Mouse (Mus musculus) heart, embryonic 10.5 days (tissue): ENCODE measurements around the gene Slc2a4. TPM values are rescaled to one million over a fixed set of nuclear protein-coding genes. Genes with fewer than 3 reads are reported as not detected.

Source experiments
- DNase-seq: peaks from one replicate; pipeline ENCODE4 v3.0.0-alpha.2; 2017; ENCODE audit warnings: low spot score
- H3K27ac ChIP-seq: fragments of 300-500 bp; sonication (generic); 2 replicates; pipeline ENCODE4 v1.5.1; 2016; ENCODE audit warnings: mild to moderate bottlenecking
- H3K27me3 ChIP-seq: fragments of 300-500 bp; sonication (generic); 2 replicates; pipeline ENCODE4 v1.6.1; 2016; ENCODE audit warnings: mild to moderate bottlenecking; ENCODE audit not compliant: poor library complexity, insufficient read depth, severe bottlenecking
- H3K36me3 ChIP-seq: fragments of 300-500 bp; sonication (generic); 2 replicates; pipeline ENCODE4 v1.6.1; 2016; ENCODE audit warnings: mild to moderate bottlenecking, moderate library complexity
- H3K4me1 ChIP-seq: fragments of 300-500 bp; sonication (generic); 2 replicates; pipeline ENCODE4 v1.6.1; 2016; ENCODE audit warnings: mild to moderate bottlenecking
- H3K4me3 ChIP-seq: fragments of 300-500 bp; sonication (generic); 2 replicates; pipeline ENCODE4 v1.5.1; 2016; ENCODE audit warnings: mild to moderate bottlenecking, moderate library complexity
- H3K9me3 ChIP-seq: fragments of 300-500 bp; sonication (generic); 2 replicates; pipeline ENCODE4 v1.6.1; 2016; ENCODE audit warnings: mild to moderate bottlenecking, moderate library complexity
- WGBS: fragments of 180-500 bp; shearing (Covaris S2); methylation state at CpG from one replicate; pipeline ENCODE4 v1.1.7; 2016; 5-methylcytosine and 5-hydroxymethylcytosine counted together
- polyA plus RNA-seq: library from polyadenylated mRNA; unstranded; fragments of >200 nt; fragmentation: Nextera tagmentation; extraction: Ambion mirVana; gene quantifications from 2 replicates; pipeline ENCODE4 v1.2.1, GENCODE M21; 2016

The Slc2a4 gene
- polyA plus RNA-seq, 1 experiment from 2014 or later, result 17.8 TPM

- Histone ChIP-seq H3K27me3 (no peaks in the 10 kb centered on the region), H3K9me3 (no peaks in the 10 kb centered on the region), H3K36me3 (peaks cover 88% of the 10 kb centered on the region), H3K27ac (peak overlapping the region; percentile 97), H3K4me1 (peaks cover 42% of the 10 kb centered on the region), H3K4me3 (peak overlapping the region; percentile 91)
- DNase-seq, result no peak
- WGBS, result 79% methylated on average over 15 of the region's 15 CpGs
These were observed 35.1 kb downstream of the Slc2a4 start for GRCm38 (mm10) chr11:69912716-69913530.

- DNase-seq, result peak; percentile 63
- Histone ChIP-seq H3K36me3 (peaks cover 88% of the 10 kb centered on the region), H3K27me3 (no peaks in the 10 kb centered on the region), H3K4me1 (peaks cover 35% of the 10 kb centered on the region), H3K4me3 (no peak overlapping the region), H3K27ac (no peak overlapping the region), H3K9me3 (no peaks in the 10 kb centered on the region)
- 88% methylated on average over 6 of the region's 6 CpGs for WGBS
These were observed 36.3 kb downstream of the Slc2a4 start for GRCm38 (mm10) chr11:69911701-69912100.

- Histone ChIP-seq H3K4me1 (peaks cover 28% of the 10 kb centered on the region), H3K27ac (no peak overlapping the region), H3K4me3 (no peak overlapping the region), H3K36me3 (peaks cover 88% of the 10 kb centered on the region), H3K27me3 (no peaks in the 10 kb centered on the region), H3K9me3 (no peaks in the 10 kb centered on the region)
- 92% methylated on average over 17 of the region's 17 CpGs for WGBS
- peak; percentile 73 for DNase-seq
These were observed 37.0 kb downstream of the Slc2a4 start for GRCm38 (mm10) chr11:69910781-69911560.

GRCm38 (mm10) chr11:69910177-69910576 lies 37.8 kb downstream of the Slc2a4 start:
- H3K4me1 ChIP-seq, result peaks cover 20% of the 10 kb centered on the region
- H3K27ac ChIP-seq, result no peak overlapping the region
- WGBS, result 90% methylated on average over 8 of the region's 8 CpGs
- no peaks in the 10 kb centered on the region for H3K9me3 ChIP-seq
- DNase-seq, result peak; percentile 61
- H3K4me3 ChIP-seq, result no peak overlapping the region
- peaks cover 88% of the 10 kb centered on the region for H3K36me3 ChIP-seq
- no peaks in the 10 kb centered on the region for H3K27me3 ChIP-seq

- DNase-seq, result no peak
- Histone ChIP-seq H3K36me3 (peaks cover 93% of the 10 kb centered on the region), H3K4me3 (no peak overlapping the region), H3K27ac (no peak overlapping the region), H3K27me3 (no peaks in the 10 kb centered on the region), H3K4me1 (peaks cover 10% of the 10 kb centered on the region), H3K9me3 (no peaks in the 10 kb centered on the region)
- WGBS, result 82% methylated on average over 5 of the region's 5 CpGs
These were observed 38.8 kb downstream of the Slc2a4 start for GRCm38 (mm10) chr11:69909174-69909573.

GRCm38 (mm10) chr11:69908645-69909044 lies 39.3 kb downstream of the Slc2a4 start:
- Histone ChIP-seq H3K9me3 (no peaks in the 10 kb centered on the region), H3K36me3 (peaks cover 98% of the 10 kb centered on the region), H3K4me1 (peaks cover 8% of the 10 kb centered on the region), H3K27ac (no peak overlapping the region), H3K4me3 (no peak overlapping the region), H3K27me3 (no peaks in the 10 kb centered on the region)
- no peak for DNase-seq
- 90% methylated on average over 11 of the region's 11 CpGs for WGBS

- H3K36me3 ChIP-seq, result peaks cover 61% of the 10 kb centered on the region
- 94% methylated on average over 9 of the region's 9 CpGs for WGBS
These were observed 43.7 kb downstream of the Slc2a4 start for GRCm38 (mm10) chr11:69904311-69904710.

GRCm38 (mm10) chr11:69902972-69903371 lies 45.0 kb downstream of the Slc2a4 start:
- Histone ChIP-seq H3K4me1 (peaks cover 42% of the 10 kb centered on the region), H3K27ac (0 out of 2 replicates have a peak overlapping the region, but pooled peaks have one; percentile 8), H3K9me3 (no peaks in the 10 kb centered on the region), H3K27me3 (no peaks in the 10 kb centered on the region), H3K4me3 (peak overlapping the region; percentile 96), H3K36me3 (peaks cover 48% of the 10 kb centered on the region)
- DNase-seq, result no peak
- WGBS, result 91% methylated on average over 13 of the region's 13 CpGs

More at GRCm38 (mm10) chr11:69904311-69904710, 43.7 kb downstream of the Slc2a4 start:
- Histone ChIP-seq H3K4me3 (no peak overlapping the region), H3K9me3 (no peaks in the 10 kb centered on the region), H3K27ac (no peak overlapping the region), H3K4me1 (peaks cover 28% of the 10 kb centered on the region), H3K27me3 (no peaks in the 10 kb centered on the region)
- no peak for DNase-seq

GRCm38 (mm10) chr11:69901993-69902392 lies 46.0 kb downstream of the Slc2a4 start:
- no peak for DNase-seq
- H3K4me3 ChIP-seq, result peak overlapping the region; percentile 96
- 1% methylated on average over 39 of the region's 39 CpGs for WGBS
- peaks cover 38% of the 10 kb centered on the region for H3K36me3 ChIP-seq
- peaks cover 48% of the 10 kb centered on the region for H3K4me1 ChIP-seq
- peak overlapping the region; percentile 99 for H3K27ac ChIP-seq
- H3K27me3 ChIP-seq, result no peaks in the 10 kb centered on the region
- no peaks in the 10 kb centered on the region for H3K9me3 ChIP-seq

- Histone ChIP-seq H3K9me3 (no peaks in the 10 kb centered on the region), H3K27me3 (no peaks in the 10 kb centered on the region), H3K27ac (peak overlapping the region; percentile 99), H3K4me1 (peaks cover 48% of the 10 kb centered on the region), H3K4me3 (peak overlapping the region; percentile 96), H3K36me3 (peaks cover 33% of the 10 kb centered on the region)
- peak; percentile 99 for DNase-seq
- WGBS, result under 1% methylated on average over 42 of the region's 42 CpGs
These were observed 46.6 kb downstream of the Slc2a4 start for GRCm38 (mm10) chr11:69901406-69901846.

GRCm38 (mm10) chr11:69900471-69901405 lies 47.2 kb downstream of the Slc2a4 start, which contains the start of the genes 2810408A11Rik and Neurl4:
Gene 2810408A11Rik, minus strand, starts transcription at chr11:69900987.
Gene Neurl4, plus strand, starts transcription at chr11:69901072.
- Histone ChIP-seq H3K27ac (peak within 1 kb of the TSS; percentile 99), H3K4me1 (peaks cover 48% of the 10 kb centered on the region), H3K9me3 (no peaks in the 10 kb centered on the region), H3K4me3 (peak within 1 kb of the TSS; percentile 96), H3K27me3 (no peaks in the 10 kb centered on the region), H3K36me3 (peaks cover 26% of the 10 kb centered on the region)
- WGBS, result under 1% methylated on average over 38 of the region's 38 CpGs
- peak; percentile 97 for DNase-seq

- 23% methylated on average over 4 of the region's 4 CpGs for WGBS
- Histone ChIP-seq H3K4me3 (peak overlapping the region; percentile 96), H3K9me3 (no peaks in the 10 kb centered on the region), H3K36me3 (peaks cover 17% of the 10 kb centered on the region), H3K4me1 (peaks cover 51% of the 10 kb centered on the region), H3K27ac (peak overlapping the region; percentile 99), H3K27me3 (no peaks in the 10 kb centered on the region)
- DNase-seq, result no peak
These were observed 48.1 kb downstream of the Slc2a4 start for GRCm38 (mm10) chr11:69899870-69900269.
